Comparison of ENCODE assay signal across 8 mouse cellular contexts in the genomic region with DNA sequence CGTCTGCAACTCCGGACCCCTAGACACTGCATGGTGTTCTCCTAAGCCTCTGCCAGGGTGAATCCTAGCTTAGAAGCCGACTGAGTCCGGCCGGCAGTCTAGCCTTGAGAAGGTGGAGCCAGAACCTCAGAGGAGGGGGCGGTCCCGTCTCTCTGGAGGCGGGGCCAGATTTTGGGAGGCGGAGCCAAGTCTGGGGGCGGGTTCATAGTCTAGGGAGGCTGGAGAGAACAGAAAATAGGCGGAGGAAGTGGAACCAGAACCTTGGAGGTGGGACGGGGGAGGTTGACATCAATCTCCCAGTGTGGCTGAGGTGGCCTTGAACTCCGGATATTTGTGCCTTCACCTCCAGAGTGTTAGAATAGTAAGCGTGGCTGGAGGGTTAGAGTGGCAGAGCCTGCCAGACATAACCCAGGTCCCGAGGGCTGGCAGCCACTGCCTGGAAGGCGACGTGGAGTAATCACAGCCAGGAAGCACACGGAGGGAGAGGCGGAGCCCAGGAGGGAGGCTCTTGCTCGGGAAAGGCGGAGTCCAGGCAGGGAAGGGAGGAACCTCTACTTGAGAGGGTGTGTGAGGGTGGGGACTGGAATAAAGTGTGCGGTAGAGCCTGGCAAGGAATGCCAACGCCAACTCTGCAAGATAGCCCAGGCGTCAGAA. TPM values are rescaled to one million over a fixed set of nuclear protein-coding genes. Genes with fewer than 3 reads are reported as not detected.
DNase-seq lines count a peak whose midpoint lies in the region; ATAC-seq lines count a peak whose summit lies in the region.

No protein-coding gene starts in this region.

- H3K9ac ChIP-seq in hindbrain, embryonic 15.5 days = 0 out of 2 replicates have a peak overlapping the region, but pooled peaks have one; percentile 22

- 0 out of 2 replicates have a peak, but pooled peaks cover 3% of the 10 kb centered on the region for H3K27me3 ChIP-seq in hindbrain, embryonic 15.5 days

- DNase-seq in T-cell, adult 2 months (ENCODE audit: low spot score) = peak; percentile 57
- peak; percentile 61 to 65 for DNase-seq in cerebellum, postnatal 36 days
- DNase-seq in gastrocnemius, adult 18-20 months (ENCODE audit: low spot score) = peak; percentile 91
- DNase-seq in layer of hippocampus, postnatal 36 days = peak; percentile 70 to 72
- peak; percentile 90 for DNase-seq in lung, postnatal 25 days (ENCODE audit: low spot score)
- peak; percentile 96 for DNase-seq in ovary, postnatal 36 days (ENCODE audit: low spot score)
- peak; percentile 66 for DNase-seq in thymus, postnatal 14 days

- H3K4me3 ChIP-seq in hindbrain, embryonic 15.5 days = peak overlapping the region; percentile 30

- H3K9me3 ChIP-seq in hindbrain, embryonic 15.5 days = no peaks in the 10 kb centered on the region

- 4% methylated on average over 24 of the region's 24 CpGs for WGBS in hindbrain, embryonic 15.5 days

- H3K27ac ChIP-seq in hindbrain, embryonic 15.5 days (replicated peaks) = no peak overlapping the region

- peak; percentile 55 for ATAC-seq in hindbrain, embryonic 15.5 days (ENCODE audit: low FRiP score, low read depth)

- peak overlapping the region; percentile 53 for H3K4me2 ChIP-seq in hindbrain, embryonic 15.5 days

- no peaks in the 10 kb centered on the region for H3K36me3 ChIP-seq in hindbrain, embryonic 15.5 days

- peaks cover 53% of the 10 kb centered on the region for H3K4me1 ChIP-seq in hindbrain, embryonic 15.5 days (replicated peaks)

RNA-seq across cellular contexts. Expression of a gene that starts 5.0 kb away (rescaled TPM):
- 1 to 10 TPM; 5.5 to 6.3 TPM for total RNA-seq in gastrocnemius, adult 18-20 months (2021)
- 20.1 and 20.3 TPM in 2 replicates for polyA plus RNA-seq in hindbrain, embryonic 15.5 days (2015; fragmentation: Nextera tagmentation; extraction: Ambion mirVana)
- 1 to 10 TPM; 8.3 to 8.4 TPM for total RNA-seq in layer of hippocampus, postnatal 36 days (2021)

RNA-seq across cellular contexts. Expression of a gene that starts 14.0 kb away (rescaled TPM):
- not detected for total RNA-seq in gastrocnemius, adult 18-20 months (2021)
- polyA plus RNA-seq in hindbrain, embryonic 15.5 days (2015; fragmentation: Nextera tagmentation; extraction: Ambion mirVana) = 1.3 and 1.4 TPM in 2 replicates
- total RNA-seq in layer of hippocampus, postnatal 36 days (2021) = 1 to 10 TPM; 4.3 to 4.4 TPM

RNA-seq across cellular contexts. Expression of a gene that starts 35.7 kb away (rescaled TPM):
- under 1 TPM in 1 of 2 experiments, not detected in 1; 0.23 TPM for total RNA-seq in gastrocnemius, adult 18-20 months (2021)
- 3.3 and 3.6 TPM in 2 replicates for polyA plus RNA-seq in hindbrain, embryonic 15.5 days (2015; fragmentation: Nextera tagmentation; extraction: Ambion mirVana)
- under 1 TPM; 0.62 to 0.76 TPM for total RNA-seq in layer of hippocampus, postnatal 36 days (2021)

Comparison
In these comparisons a context has a peak if more than half of its experiments do, and no peak if none do; other contexts are left out.
1. RNA of a gene that starts 14.0 kb away (total RNA-seq): 4.3 to 4.4 TPM in layer of hippocampus, postnatal 36 days; not detected in gastrocnemius, adult 18-20 months; every median in the first group is over 4 times any median in the second.
2. Peak in every context shown above with its lines, with median percentiles within 50 percentile points of each other: DNase-seq.